Mouse (Mus musculus) neural tube, embryonic 12.5 days (tissue): ENCODE results near the gene Arhgef40. TPM values are rescaled to one million over a fixed set of nuclear protein-coding genes. Genes with fewer than 3 reads are reported as not detected.

Source experiments
- ATAC-seq: fragments of 200-750 bp; cut with Nextera tagmentation; 2 replicates; pipeline ENCODE4 v1.8.0; 2017; ENCODE audit warnings: low read depth, mild to moderate bottlenecking, moderate TSS enrichment, moderate library complexity; ENCODE audit not compliant: low FRiP score
- H3K27ac ChIP-seq: fragments of 300-500 bp; sonication (generic); 2 replicates; pipeline ENCODE4 v1.5.1; 2016
- H3K27me3 ChIP-seq: fragments of 300-500 bp; sonication (generic); replicated peaks from 2 replicates; pipeline ENCODE4 v1.6.1; 2016; ENCODE audit warnings: mild to moderate bottlenecking
- H3K36me3 ChIP-seq: fragments of 300-500 bp; sonication (generic); 2 replicates; pipeline ENCODE4 v1.6.1; 2016; ENCODE audit warnings: mild to moderate bottlenecking
- H3K4me1 ChIP-seq: fragments of 300-500 bp; sonication (generic); 2 replicates; pipeline ENCODE4 v1.6.1; 2016
- H3K4me2 ChIP-seq: fragments of 300-500 bp; sonication (generic); replicated peaks from 2 replicates; pipeline ENCODE4 v1.6.1; 2016; ENCODE audit warnings: mild to moderate bottlenecking
- H3K4me3 ChIP-seq: fragments of 300-500 bp; sonication (generic); 2 replicates; pipeline ENCODE4 v1.5.1; 2016
- H3K9ac ChIP-seq: fragments of 300-500 bp; sonication (generic); 2 replicates; pipeline ENCODE4 v1.6.1; 2016; ENCODE audit warnings: mild to moderate bottlenecking
- H3K9me3 ChIP-seq: fragments of 300-500 bp; sonication (generic); 2 replicates; pipeline ENCODE4 v1.6.1; 2016; ENCODE audit warnings: mild to moderate bottlenecking
- WGBS: fragments of 180-500 bp; shearing (Covaris S2); methylation state at CpG from one replicate; pipeline ENCODE4 v1.1.7; 2016; 5-methylcytosine and 5-hydroxymethylcytosine counted together
- polyA plus RNA-seq: library from polyadenylated mRNA; unstranded; fragments of >200 nt; fragmentation: Nextera tagmentation; extraction: Ambion mirVana; gene quantifications from 2 replicates; pipeline ENCODE4 v1.2.1, GENCODE M21; 2016

Arhgef40 gene
- polyA plus RNA-seq, 1 experiment from 2014 or later, result 110 TPM

DNA sequence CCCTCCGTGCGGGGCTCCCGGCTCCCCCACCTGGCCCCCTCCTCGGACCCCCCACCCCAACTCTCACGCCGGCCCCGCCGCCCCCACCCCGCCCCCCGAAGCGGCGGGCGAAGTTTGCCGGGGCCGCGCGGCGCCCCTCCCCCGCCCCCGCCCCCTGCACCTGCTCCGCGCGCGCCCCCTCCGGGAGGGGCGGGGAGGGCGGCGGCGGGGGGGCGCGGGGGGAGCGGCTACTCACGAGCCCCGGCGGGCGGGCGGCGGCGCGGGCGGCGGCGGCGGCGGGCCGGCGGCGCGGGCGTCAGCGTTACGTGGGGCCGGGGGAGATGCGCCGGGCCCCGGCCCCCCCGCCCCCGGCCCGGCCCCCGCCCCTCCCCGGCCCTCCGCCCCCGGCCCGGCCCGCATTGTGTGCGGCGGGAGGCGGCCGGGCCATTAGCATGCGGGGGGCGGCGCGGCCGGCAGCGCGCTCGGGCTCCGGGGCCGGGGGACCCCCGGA, 29.8 kb downstream of the Arhgef40 start:
- H3K36me3 ChIP-seq, result 0 out of 2 replicates have a peak, but pooled peaks cover under 1% of the 10 kb centered on the region
- H3K27me3 ChIP-seq, result no peaks in the 10 kb centered on the region
- H3K4me3 ChIP-seq, result peak overlapping the region; percentile 76
- H3K4me2 ChIP-seq, result peak overlapping the region; percentile 64
- WGBS, result 3% methylated on average over 8 of the region's 80 CpGs
- peak overlapping the region; percentile 98 for H3K27ac ChIP-seq
- ATAC-seq, result peak; percentile 2; the same call in 1 of the 2 replicates
- peak overlapping the region; percentile 98 for H3K9ac ChIP-seq
- peaks cover 70% of the 10 kb centered on the region for H3K4me1 ChIP-seq
- H3K9me3 ChIP-seq, result no peaks in the 10 kb centered on the region

DNA sequence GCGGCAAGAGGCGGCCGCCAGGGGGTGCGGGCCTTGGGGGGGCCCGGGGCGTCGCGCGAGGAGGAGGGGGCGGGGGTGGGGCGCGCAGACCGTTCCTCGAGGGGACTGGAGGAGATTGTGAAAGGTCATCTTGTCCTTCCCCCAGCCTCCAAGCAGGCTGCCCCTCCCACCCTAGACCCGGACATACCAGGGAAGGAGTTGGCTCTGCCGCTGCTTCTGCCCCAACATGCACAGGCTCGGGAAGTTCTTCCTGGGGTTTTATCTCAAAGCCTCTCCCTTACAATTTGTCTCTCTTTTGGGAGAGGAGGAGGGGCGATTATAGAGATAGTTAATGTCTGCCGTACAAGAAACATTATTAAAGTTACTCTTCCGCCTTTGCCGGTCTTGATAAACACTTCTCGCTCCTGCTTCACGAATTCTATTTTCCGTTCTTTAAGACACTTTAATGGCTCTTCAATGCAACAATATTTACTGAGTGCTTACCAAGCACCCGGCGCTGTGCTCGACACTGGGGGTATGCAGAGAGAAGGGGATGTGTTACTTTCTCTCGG, 30.3 kb downstream of the Arhgef40 start:
- peak overlapping the region; percentile 98 for H3K9ac ChIP-seq
- peak; percentile 13; the same call in 1 of the 2 replicates for ATAC-seq
- H3K4me3 ChIP-seq, result peak overlapping the region; percentile 76
- no peaks in the 10 kb centered on the region for H3K36me3 ChIP-seq
- H3K4me2 ChIP-seq, result peak overlapping the region; percentile 64
- peak overlapping the region; percentile 98 for H3K27ac ChIP-seq
- H3K9me3 ChIP-seq, result no peaks in the 10 kb centered on the region
- H3K27me3 ChIP-seq, result no peaks in the 10 kb centered on the region
- peaks cover 65% of the 10 kb centered on the region for H3K4me1 ChIP-seq
- 1% methylated on average over 16 of the region's 28 CpGs for WGBS

DNA sequence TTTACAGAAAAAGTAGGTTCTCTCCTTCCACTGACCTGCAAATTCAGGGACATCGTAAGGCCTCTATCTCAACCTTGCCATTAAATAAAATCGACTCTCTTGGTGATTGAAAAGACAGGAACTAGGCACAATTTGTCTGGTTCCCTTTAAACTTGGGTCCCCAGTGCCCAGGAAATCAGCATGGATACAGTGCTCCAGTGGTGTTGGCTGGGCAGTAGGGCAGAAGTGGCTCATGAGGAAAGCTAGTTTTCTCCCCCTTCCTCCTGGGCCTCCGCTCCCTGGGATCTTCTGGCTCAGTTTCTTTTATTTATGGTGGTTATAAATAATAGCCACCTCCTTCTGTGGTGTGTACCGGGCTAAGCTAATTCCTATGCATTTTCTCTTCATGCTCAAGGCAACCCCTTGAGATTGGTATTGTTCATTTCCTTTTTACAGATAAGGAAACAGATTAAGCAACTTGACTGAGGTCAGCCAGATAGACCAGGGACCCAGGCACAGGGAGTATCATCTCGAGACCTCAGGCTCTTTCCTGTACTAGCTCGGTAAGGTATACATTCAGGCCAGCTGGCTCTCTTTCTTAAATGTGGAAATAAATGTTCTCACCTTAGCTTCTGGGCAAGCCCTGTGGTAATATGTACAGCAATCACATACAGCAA, 31.1 kb downstream of the Arhgef40 start, which contains the start of gene Tmem253:
Gene Tmem253 (plus strand): TSS at position 214 of the 656 bp plus-strand sequence.
- Histone ChIP-seq H3K36me3 (no peaks in the 10 kb centered on the region), H3K27ac (peak within 1 kb of the TSS; percentile 98), H3K9ac (peak within 1 kb of the TSS; percentile 98), H3K4me1 (peaks cover 60% of the 10 kb centered on the region), H3K4me3 (peak within 1 kb of the TSS; percentile 76), H3K9me3 (no peaks in the 10 kb centered on the region), H3K27me3 (no peaks in the 10 kb centered on the region), H3K4me2 (peak within 1 kb of the TSS; percentile 64)
- ATAC-seq, result no peak
- 19% methylated on average over 6 of the region's 6 CpGs for WGBS

DNA sequence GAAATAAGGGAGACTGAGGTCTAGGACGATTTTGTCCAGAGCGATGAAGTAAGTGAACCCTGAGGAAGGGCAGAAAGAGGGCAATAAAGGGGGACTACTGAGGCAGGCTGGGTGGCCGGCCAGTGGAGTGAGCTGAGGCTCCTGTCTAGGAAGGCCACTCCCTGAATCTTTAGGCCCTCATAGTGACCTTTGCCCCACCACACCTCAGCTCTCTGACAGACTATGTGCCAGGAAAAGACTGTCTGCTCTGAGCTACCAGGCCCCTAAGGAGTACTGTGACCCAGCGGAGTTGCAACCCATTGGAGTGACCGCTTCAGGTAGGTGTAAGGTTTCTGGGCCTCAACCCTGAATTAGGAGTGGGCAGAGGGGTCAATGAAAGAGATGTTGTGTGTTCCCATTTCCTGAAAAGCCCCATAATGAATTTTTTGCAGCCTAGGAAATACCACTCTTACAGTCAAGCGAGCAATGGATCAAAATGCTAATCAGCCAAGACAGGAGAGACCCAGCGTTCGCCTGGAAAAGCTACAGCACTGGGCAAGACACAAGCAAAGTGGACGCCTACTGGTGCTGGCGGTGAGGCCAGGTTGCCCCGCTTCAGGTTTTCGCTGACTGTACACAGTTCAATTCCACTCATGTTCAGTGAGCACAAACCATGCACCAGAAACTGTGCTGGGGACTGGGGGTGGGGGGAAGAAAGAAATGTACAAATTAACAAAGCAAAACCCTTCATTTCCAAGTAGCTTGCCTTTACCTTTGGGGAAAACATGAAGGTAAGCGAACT, 32.3 kb downstream of the Arhgef40 start:
- Histone ChIP-seq H3K9ac (no peak overlapping the region), H3K4me2 (no peak overlapping the region; the same call in 1 of the 2 replicates), H3K4me1 (peaks cover 52% of the 10 kb centered on the region), H3K36me3 (no peaks in the 10 kb centered on the region), H3K27ac (no peak overlapping the region), H3K9me3 (no peaks in the 10 kb centered on the region), H3K4me3 (no peak overlapping the region), H3K27me3 (no peaks in the 10 kb centered on the region)
- 68% methylated on average over 13 of the region's 13 CpGs for WGBS
- ATAC-seq, result no peak

DNA sequence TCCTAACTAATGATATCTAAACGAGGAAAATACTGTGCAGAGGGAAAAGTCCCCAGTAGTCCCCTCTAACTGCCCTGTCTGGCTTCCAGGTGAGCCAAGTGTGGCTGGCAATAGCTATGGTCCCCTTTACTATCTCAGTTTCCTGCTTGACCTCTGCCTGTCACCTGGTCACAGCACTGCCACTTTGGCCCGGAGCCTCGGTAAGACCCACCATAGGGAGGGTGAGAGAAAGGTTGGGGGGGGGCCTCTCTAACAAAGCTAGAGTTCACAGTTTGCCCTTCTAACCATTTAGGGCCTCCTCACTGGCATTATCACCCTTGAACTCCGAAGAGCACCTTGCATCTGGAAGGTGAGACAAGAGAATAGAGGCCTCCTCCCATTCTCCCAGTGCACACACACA, 33.1 kb downstream of the Arhgef40 start:
- no peaks in the 10 kb centered on the region for H3K9me3 ChIP-seq
- H3K4me1 ChIP-seq, result peaks cover 48% of the 10 kb centered on the region
- H3K9ac ChIP-seq, result no peak overlapping the region
- no peak for ATAC-seq
- no peak overlapping the region for H3K4me2 ChIP-seq
- H3K36me3 ChIP-seq, result no peaks in the 10 kb centered on the region
- 89% methylated on average over 4 of the region's 4 CpGs for WGBS
- H3K27ac ChIP-seq, result no peak overlapping the region
- H3K27me3 ChIP-seq, result no peaks in the 10 kb centered on the region
- no peak overlapping the region for H3K4me3 ChIP-seq

DNA sequence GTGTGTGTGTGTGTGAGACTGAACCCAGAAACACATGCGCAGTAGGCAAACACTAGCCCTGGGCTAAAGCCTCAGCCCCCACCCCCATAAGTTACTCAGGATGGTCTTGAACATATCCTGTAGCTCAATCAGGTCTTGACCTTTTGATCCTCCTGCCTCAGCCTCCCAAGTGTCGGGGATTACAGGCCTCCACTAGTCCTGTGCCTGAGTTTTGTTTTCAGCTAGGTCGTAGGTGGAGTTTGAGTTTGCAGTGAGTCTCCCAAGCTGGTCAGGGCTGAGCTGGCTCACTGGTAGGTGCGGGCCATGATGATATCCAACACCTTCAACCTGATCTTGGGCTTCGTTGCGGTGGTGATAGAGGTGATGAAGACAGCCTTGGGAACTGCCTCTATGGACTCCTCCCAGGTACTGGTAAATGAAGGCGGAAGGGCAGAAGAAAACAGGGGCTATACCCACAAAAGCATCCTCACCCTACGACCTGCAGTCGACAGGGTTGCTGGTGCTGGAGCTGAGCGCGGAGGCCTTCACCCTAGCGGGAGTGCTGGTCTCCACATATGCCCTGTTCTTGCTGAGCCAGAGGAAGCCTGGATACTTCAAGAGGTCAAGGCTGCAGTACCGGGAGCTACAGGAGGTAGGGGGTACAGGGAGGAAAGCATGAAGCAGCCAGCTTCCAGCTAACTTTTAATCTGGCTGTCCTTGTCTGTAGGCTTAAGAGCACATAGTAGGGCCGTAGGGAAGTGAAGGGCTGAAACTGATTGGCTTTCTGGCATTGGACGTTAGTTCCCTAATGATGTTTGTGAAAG, 33.9 kb downstream of the Arhgef40 start:
- Histone ChIP-seq H3K27me3 (no peaks in the 10 kb centered on the region), H3K9me3 (no peaks in the 10 kb centered on the region), H3K36me3 (no peaks in the 10 kb centered on the region), H3K4me1 (peaks cover 41% of the 10 kb centered on the region), H3K4me3 (0 out of 2 replicates have a peak overlapping the region, but pooled peaks have one; percentile 71), H3K27ac (no peak overlapping the region), H3K9ac (peak overlapping the region; percentile 36; the same call in 1 of the 2 replicates), H3K4me2 (peak overlapping the region; percentile 66)
- WGBS, result 89% methylated on average over 15 of the region's 15 CpGs
- ATAC-seq, result no peak

DNA sequence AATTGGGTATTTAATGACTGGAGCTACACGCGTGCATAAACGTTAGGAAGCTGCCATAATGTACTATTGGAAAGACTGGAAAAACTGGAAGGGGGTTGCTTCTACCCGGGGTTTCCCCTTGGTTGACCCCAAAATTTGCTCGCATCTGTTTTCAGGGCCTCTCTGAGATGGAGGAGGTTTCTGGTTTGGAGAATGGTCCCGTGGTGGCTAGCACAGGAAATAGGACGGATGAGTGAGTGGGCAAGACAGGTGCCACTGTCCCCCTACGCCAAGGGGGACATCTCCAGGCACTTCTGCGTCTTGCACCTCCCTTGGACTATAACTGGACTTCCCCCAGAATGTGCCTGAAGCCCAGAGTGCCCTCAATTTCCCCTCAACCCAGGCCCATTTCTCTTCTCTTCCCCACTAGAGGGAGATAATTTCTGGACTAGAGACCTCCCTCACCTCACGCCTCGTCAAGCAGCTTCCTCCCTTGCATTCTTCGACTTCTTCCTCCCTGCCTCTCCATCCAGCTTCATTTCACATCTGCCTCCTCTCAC, 34.6 kb downstream of the Arhgef40 start:
- Histone ChIP-seq H3K4me1 (peaks cover 41% of the 10 kb centered on the region), H3K9me3 (no peaks in the 10 kb centered on the region), H3K27ac (peak overlapping the region; percentile 96), H3K27me3 (no peaks in the 10 kb centered on the region), H3K9ac (peak overlapping the region; percentile 90), H3K36me3 (no peaks in the 10 kb centered on the region), H3K4me2 (peak overlapping the region; percentile 66), H3K4me3 (peak overlapping the region; percentile 71)
- ATAC-seq, result peak; percentile 17; the same call in 1 of the 2 replicates
- WGBS, result 37% methylated on average over 12 of the region's 12 CpGs

DNA sequence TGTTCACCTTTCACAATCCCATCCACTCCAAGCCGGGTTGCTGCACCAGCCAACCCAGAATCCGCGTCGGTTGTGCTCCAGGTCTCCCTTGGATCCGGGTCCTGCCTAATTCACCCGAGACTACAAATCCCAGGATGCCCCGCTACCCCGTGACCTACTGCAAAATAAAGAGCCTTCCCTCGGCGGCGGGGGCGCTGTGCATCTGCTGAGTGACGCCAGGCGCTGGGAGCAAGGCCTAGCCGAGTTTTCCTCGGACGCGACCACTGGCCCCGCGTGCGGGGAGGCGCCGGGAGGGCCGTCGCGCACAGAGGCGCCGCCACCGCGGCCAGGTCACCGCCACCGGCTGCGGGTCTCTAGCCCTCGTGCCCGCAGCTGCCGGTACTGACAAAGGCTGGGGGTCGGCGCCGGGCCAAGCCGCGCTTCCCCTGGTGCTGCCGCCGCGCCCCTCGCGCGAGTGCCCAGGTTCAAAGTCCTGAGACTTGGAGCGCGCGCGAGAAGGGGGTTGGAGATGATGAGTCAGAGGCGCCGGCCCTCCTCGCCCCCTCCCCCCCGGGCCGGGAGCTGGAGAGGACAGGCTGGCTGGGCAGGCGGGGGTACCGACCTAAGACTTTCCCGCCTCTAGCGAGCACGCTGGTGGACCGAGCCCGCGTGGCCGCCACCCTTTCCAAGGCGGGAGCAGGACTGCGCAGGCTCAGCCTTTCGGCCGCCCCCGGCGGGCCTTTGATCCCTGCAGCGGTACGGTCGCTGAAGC, 35.2 kb downstream of the Arhgef40 start:
- Histone ChIP-seq H3K27ac (peak overlapping the region; percentile 96), H3K9ac (peak overlapping the region; percentile 90), H3K4me1 (peaks cover 41% of the 10 kb centered on the region), H3K27me3 (no peaks in the 10 kb centered on the region), H3K4me3 (peak overlapping the region; percentile 71), H3K36me3 (no peaks in the 10 kb centered on the region), H3K9me3 (no peaks in the 10 kb centered on the region), H3K4me2 (peak overlapping the region; percentile 66)
- peak; percentile 91 for ATAC-seq
- under 1% methylated on average over 74 of the region's 74 CpGs for WGBS

DNA sequence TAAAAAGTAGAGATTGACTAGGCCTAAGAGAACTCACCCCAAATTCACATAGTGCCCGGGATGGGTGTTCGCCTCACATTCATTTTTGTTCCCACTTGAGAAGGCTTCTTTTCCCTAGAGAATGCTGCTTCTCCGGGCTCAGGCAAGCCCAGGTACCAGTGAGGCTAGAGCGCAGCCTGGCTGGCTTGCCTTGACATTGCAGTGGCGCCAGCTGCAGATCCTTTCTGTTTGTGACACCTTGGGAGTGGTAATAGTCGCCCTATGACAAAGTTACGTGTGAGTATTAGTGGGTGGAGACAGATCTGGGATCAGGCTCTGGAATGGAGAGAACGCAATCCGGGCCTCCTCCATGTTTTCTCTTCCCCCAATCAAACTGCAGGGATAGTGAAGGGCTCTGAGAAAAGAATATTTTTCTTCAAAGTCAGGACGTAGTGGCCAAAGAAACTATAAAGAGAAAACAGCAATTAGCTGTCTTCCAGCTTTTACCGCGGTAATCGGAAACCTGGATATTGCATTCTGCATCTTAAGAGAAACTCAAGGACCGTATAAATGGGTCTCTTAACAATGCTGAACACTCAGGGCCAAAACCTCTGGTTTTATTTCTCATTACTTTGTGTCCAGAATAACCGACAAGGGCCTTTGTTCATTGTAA, 36.1 kb downstream of the Arhgef40 start, which contains the start of gene Zfp219:
Gene Zfp219 (minus strand): TSS at position 248 of the 652 bp plus-strand sequence.
- ATAC-seq, result peak; percentile 61
- no peaks in the 10 kb centered on the region for H3K27me3 ChIP-seq
- 5% methylated on average over 15 of the region's 15 CpGs for WGBS

DNA sequence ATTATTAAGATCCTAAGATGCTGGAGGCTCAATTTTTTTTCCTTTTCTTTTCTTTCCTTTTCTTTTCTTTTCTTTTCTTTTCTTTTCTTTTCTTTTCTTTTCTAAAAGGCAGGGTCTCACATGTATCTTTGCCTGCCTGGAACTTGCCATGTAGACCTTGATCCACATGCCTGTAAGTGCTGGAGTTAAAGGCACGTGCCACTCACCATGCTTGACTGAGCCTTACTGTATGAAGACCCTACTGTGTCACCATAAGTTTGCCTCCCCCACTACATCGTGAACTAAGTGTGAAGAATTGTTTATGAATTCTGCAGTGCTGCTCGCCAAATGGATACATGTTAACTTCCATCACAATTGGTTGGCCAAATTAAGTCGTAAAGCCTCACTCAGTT, 36.6 kb downstream of the Arhgef40 start:
- Histone ChIP-seq H3K36me3 (no peaks in the 10 kb centered on the region), H3K4me1 (peaks cover 31% of the 10 kb centered on the region), H3K4me3 (no peak overlapping the region), H3K27me3 (no peaks in the 10 kb centered on the region), H3K27ac (no peak overlapping the region), H3K9ac (no peak overlapping the region), H3K4me2 (peak overlapping the region; percentile 66; the same call in 1 of the 2 replicates), H3K9me3 (no peaks in the 10 kb centered on the region)
- no peak for ATAC-seq
- WGBS, result 63% methylated on average over 4 of the region's 4 CpGs

More for the DNA sequence above, 36.1 kb downstream of the Arhgef40 start, which contains the start of gene Zfp219:
- H3K4me1 ChIP-seq, result peaks cover 37% of the 10 kb centered on the region
- peak within 1 kb of the TSS; percentile 90 for H3K9ac ChIP-seq
- no peaks in the 10 kb centered on the region for H3K9me3 ChIP-seq
- H3K4me3 ChIP-seq, result peak within 1 kb of the TSS; percentile 71
- peak within 1 kb of the TSS; percentile 96 for H3K27ac ChIP-seq
- peak within 1 kb of the TSS; percentile 66 for H3K4me2 ChIP-seq
- no peaks in the 10 kb centered on the region for H3K36me3 ChIP-seq
